Mouse (Mus musculus) limb, embryonic 11.5 days (tissue): ENCODE results near the gene Cntn2. TPM values are rescaled to one million over a fixed set of nuclear protein-coding genes. Genes with fewer than 3 reads are reported as not detected.
A peak's percentile ranks its signal among the peaks of the same experiment; 100 is the strongest.

Experiments
- ATAC-seq: fragments of 200-750 bp; cut with Nextera tagmentation; 2 replicates; pipeline ENCODE4 v1.8.0; 2017; ENCODE audit warnings: low read depth; ENCODE audit not compliant: insufficient number of reproducible peaks, low FRiP score, low TSS enrichment
- DNase-seq: peaks from one replicate; pipeline ENCODE4 v3.0.0-alpha.2; 2015; ENCODE audit warnings: low spot score
- H3K27ac ChIP-seq: fragments of 300-500 bp; sonication (generic); replicated peaks from 2 replicates; pipeline ENCODE4 v1.5.1; 2014; ENCODE audit warnings: low read depth, mild to moderate bottlenecking, low read length
- H3K27me3 ChIP-seq: fragments of 300-500 bp; sonication (generic); 2 replicates; pipeline ENCODE4 v1.6.1; 2014; ENCODE audit warnings: mild to moderate bottlenecking, low read length, mixed read lengths; ENCODE audit not compliant: control insufficient read depth, insufficient read depth
- H3K36me3 ChIP-seq: fragments of 300-500 bp; sonication (generic); 2 replicates; pipeline ENCODE4 v1.6.1; 2014; ENCODE audit warnings: mild to moderate bottlenecking, low read length, moderate library complexity, mixed read lengths; ENCODE audit not compliant: control insufficient read depth, insufficient read depth
- H3K4me1 ChIP-seq: fragments of 300-500 bp; sonication (generic); 2 replicates; pipeline ENCODE4 v1.6.1; 2014; ENCODE audit warnings: low read length, mixed read lengths; ENCODE audit not compliant: control insufficient read depth, insufficient read depth
- H3K4me2 ChIP-seq: fragments of 300-500 bp; sonication (generic); 2 replicates; pipeline ENCODE4 v1.6.1; 2014; ENCODE audit warnings: low read depth, mild to moderate bottlenecking, moderate library complexity; ENCODE audit not compliant: severe bottlenecking
- H3K4me3 ChIP-seq: fragments of 300-500 bp; sonication (generic); 2 replicates; pipeline ENCODE4 v1.5.1; 2014; ENCODE audit warnings: low read depth, low read length
- H3K9ac ChIP-seq: fragments of 300-500 bp; sonication (generic); 2 replicates; pipeline ENCODE4 v1.6.1; 2014; ENCODE audit warnings: mild to moderate bottlenecking, low read length
- H3K9me3 ChIP-seq: fragments of 300-500 bp; sonication (generic); 2 replicates; pipeline ENCODE4 v1.6.1; 2016; ENCODE audit warnings: low read length; ENCODE audit not compliant: control insufficient read depth
- WGBS: fragments of 180-500 bp; shearing (Covaris S2); extraction: QIAGEN DNeasy Blood & Tissue Kit; methylation state at CpG from one replicate; pipeline ENCODE4 v1.1.7; 2014; 5-methylcytosine and 5-hydroxymethylcytosine counted together
- polyA plus RNA-seq: library from polyadenylated mRNA; unstranded; fragments of >200 nt; fragmentation: Nextera tagmentation; extraction: Ambion mirVana; gene quantifications from 2 replicates; pipeline ENCODE4 v1.2.1, GENCODE M21; 2014

Cntn2 gene
- polyA plus RNA-seq, 1 experiment from 2014 or later, result 0.52 TPM

DNA sequence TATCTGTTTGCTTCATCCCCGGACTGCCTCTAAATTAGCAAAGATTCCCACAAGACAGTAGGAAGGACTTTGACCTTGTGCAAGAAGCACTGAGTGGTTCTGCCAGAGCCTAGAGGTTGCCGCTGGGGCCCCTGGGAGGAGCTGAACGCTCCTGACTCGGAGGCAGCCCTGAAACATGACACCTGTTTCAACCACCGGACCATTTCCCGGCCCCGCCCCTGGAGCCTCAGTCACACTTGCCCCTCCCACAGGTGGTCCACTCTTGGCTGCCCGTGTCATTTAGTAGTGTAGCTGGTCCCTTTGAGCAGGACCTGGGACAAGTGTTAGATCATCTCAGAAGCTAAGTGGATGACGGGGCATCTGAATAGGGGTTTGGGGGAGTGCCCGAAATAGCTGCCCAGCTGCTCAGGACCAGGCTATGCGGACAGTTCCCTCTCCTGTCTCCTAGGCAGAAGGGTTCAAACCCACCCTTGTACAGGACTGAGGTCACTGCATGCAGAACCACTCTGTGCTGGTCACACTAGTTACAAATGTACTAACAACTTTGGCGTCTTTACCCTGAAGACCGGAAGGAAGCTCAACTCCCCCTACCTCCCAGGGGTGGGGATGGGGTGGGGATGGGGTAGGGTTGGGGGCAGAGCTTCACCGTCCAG lies 1.8 kb downstream of the Cntn2 start:
- Histone ChIP-seq H3K9me3 (no peaks in the 10 kb centered on the region), H3K4me3 (no peak overlapping the region), H3K27me3 (peaks cover 41% of the 10 kb centered on the region), H3K9ac (no peak overlapping the region), H3K27ac (no peak overlapping the region), H3K36me3 (no peaks in the 10 kb centered on the region), H3K4me1 (peaks cover 15% of the 10 kb centered on the region), H3K4me2 (no peak overlapping the region)
- 5% methylated on average over 14 of the region's 14 CpGs for whole genome bisulfite sequencing
- ATAC-seq (peak; percentile 74), DNase-seq (peak; percentile 86)

DNA sequence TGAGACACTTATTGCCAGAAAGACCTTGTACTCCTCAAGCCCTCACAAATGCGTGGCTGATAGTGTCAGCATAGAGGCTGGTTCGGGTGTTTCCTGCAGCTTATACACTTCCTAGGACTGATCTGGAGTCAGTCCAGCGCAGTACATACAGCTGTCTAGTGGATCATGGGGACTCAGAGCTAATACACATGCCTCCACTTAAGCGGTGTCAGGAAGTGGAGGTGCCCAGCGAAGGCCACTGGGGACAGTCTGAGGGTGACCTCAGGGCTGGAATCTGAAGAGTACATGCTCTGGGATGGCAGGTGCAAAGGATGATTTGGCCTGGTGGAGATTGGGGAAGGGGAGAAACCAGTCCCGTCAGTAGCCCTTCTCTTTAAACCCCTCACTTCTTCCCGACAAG lies 2.4 kb downstream of the Cntn2 start:
- no peak for ATAC-seq
- no peak overlapping the region for H3K4me3 ChIP-seq
- peaks cover 36% of the 10 kb centered on the region for H3K27me3 ChIP-seq

DNA sequence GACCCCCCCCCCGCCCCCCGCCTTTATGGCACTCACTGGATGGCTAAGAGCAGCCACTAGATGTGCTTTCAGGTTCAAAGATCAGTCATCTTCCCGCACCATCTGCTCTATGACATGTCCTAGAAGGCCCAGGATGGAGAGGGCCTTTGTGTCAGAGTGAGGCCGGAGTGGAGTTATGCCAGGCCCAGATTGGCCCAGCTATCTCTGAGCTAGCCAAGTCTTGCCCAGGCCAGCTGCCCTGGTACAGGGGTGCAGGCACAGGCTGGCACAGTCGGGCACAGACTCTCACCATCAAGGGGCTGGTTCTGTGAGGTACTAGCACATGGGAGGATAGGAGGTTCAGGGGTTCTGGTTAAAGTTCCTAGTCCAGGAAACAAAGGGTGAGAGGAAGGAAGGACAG lies 5.3 kb downstream of the Cntn2 start:
- ATAC-seq, result no peak
- 83% methylated on average over 5 of the region's 5 CpGs for WGBS
- H3K4me2 ChIP-seq, result no peak overlapping the region
- no peaks in the 10 kb centered on the region for H3K36me3 ChIP-seq
- no peak for DNase-seq
- H3K27ac ChIP-seq, result no peak overlapping the region
- no peak overlapping the region for H3K4me3 ChIP-seq
- H3K4me1 ChIP-seq, result peaks cover 27% of the 10 kb centered on the region
- no peaks in the 10 kb centered on the region for H3K9me3 ChIP-seq
- H3K9ac ChIP-seq, result no peak overlapping the region
- peaks cover 17% of the 10 kb centered on the region for H3K27me3 ChIP-seq

More for the DNA sequence above, 2.4 kb downstream of the Cntn2 start:
- no peaks in the 10 kb centered on the region for H3K9me3 ChIP-seq
- H3K36me3 ChIP-seq, result no peaks in the 10 kb centered on the region
- no peak overlapping the region for H3K4me2 ChIP-seq
- no peak for DNase-seq
- no peak overlapping the region for H3K9ac ChIP-seq
- peaks cover 15% of the 10 kb centered on the region for H3K4me1 ChIP-seq
- no peak overlapping the region for H3K27ac ChIP-seq
- WGBS, result 59% methylated on average over 7 of the region's 7 CpGs

DNA sequence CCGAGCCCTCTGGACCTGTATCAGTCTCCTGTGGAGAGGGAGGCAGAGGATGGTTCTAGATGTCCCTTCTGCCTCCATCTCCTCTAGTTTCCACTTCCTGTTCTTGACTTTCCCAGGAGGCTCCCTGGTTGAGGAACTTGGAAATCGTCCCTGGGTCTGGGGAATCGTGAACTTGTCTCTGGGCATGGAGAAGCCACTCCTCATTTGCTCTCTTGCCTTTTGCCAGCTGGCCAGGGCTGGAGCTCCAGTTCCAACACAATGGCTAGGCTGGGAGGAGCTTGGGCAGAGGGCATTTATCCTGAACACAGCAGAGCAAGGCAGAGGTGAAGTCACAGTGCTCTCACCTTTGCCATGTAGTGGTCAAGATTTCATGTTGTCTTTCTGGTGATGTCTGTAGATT lies 6.6 kb downstream of the Cntn2 start:
- Histone ChIP-seq H3K9ac (no peak overlapping the region), H3K27me3 (peaks cover 4% of the 10 kb centered on the region)

DNA sequence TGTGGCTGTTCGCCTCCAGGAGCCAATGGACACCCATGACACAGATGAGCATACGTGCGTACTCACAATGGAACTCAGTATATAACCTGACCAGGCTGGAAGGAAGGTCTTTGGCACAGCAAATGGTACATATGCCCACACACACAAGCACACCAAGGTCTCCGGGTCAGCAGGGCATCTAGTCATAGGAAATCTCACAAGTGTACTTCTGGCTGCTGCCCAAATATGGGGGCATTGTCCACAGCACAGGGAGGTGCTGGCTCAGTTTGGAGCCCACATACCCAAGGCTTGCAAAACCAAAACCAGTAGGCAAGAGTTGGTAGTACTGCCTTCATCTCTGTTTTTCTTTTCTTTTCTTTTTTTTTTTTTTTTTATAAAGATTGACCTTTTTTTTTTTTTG lies 7.5 kb downstream of the Cntn2 start:
- 0 out of 2 replicates have a peak, but pooled peaks cover 4% of the 10 kb centered on the region for H3K27me3 ChIP-seq
- peaks cover 18% of the 10 kb centered on the region for H3K4me1 ChIP-seq
- no peak overlapping the region for H3K4me3 ChIP-seq
- DNase-seq (no peak), ATAC-seq (no peak)
- H3K27ac ChIP-seq, result no peak overlapping the region
- H3K4me2 ChIP-seq, result no peak overlapping the region
- H3K9me3 ChIP-seq, result no peaks in the 10 kb centered on the region
- H3K9ac ChIP-seq, result no peak overlapping the region
- WGBS, result 89% methylated on average over 4 of the region's 4 CpGs
- H3K36me3 ChIP-seq, result no peaks in the 10 kb centered on the region

More for the DNA sequence above, 6.6 kb downstream of the Cntn2 start:
- H3K27ac ChIP-seq, result no peak overlapping the region
- H3K4me3 ChIP-seq, result no peak overlapping the region
- peaks cover 19% of the 10 kb centered on the region for H3K4me1 ChIP-seq
- ATAC-seq (no peak), DNase-seq (no peak)
- H3K9me3 ChIP-seq, result no peaks in the 10 kb centered on the region
- H3K36me3 ChIP-seq, result no peaks in the 10 kb centered on the region
- no peak overlapping the region for H3K4me2 ChIP-seq
- WGBS, result 74% methylated on average over 3 of the region's 3 CpGs

DNA sequence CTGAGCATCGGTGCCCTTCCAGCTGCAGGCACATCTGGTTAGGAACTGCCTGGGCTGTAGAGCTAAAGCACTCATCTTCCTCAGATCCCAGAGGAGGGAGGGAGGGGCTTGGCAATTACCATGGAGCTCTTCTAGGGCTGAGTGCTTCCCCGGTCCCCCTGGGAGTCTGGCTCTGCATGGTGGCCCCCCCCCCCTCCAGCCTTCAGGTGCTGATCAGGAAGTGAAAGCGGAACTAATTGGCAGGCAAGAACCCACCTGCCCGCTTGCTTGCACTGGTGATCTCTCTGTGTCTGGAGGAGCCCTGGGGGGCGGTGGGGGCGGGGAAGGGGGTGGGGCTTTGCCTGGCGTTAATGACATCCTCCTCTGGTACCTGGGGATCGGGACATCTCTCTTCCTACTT lies 9.2 kb downstream of the Cntn2 start:
- no peak overlapping the region for H3K4me2 ChIP-seq
- no peak overlapping the region for H3K27ac ChIP-seq
- peaks cover 23% of the 10 kb centered on the region for H3K4me1 ChIP-seq
- no peaks in the 10 kb centered on the region for H3K36me3 ChIP-seq
- DNase-seq, result no peak
- no peak overlapping the region for H3K9ac ChIP-seq
- WGBS, result under 1% methylated on average over 8 of the region's 8 CpGs
- 0 out of 2 replicates have a peak, but pooled peaks cover 4% of the 10 kb centered on the region for H3K27me3 ChIP-seq
- no peaks in the 10 kb centered on the region for H3K9me3 ChIP-seq
- no peak for ATAC-seq
- H3K4me3 ChIP-seq, result no peak overlapping the region

DNA sequence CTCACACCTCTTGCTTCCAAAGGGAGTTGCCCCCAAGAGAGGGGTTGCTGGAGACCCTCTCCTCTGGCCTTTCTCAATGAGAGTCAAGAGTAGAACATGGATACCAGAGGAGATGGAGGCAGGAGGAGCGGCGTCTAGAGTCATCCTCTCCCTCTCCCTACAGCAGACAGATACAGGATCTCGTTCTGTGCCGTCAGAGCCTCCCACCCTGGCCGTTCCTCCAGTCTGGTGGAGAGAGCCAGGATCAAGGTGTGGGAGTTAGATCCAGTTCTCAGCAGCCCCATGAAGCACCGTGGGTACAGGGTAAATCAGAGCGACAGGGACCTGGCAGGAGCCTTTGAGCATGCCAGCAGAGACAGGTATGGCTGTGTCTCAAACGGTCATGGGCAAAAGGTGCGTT lies 10.5 kb downstream of the Cntn2 start:
- no peak overlapping the region for H3K9ac ChIP-seq
- no peaks in the 10 kb centered on the region for H3K9me3 ChIP-seq
- H3K4me2 ChIP-seq, result no peak overlapping the region
- H3K27me3 ChIP-seq, result 0 out of 2 replicates have a peak, but pooled peaks cover 4% of the 10 kb centered on the region
- WGBS, result 62% methylated on average over 9 of the region's 9 CpGs
- H3K36me3 ChIP-seq, result no peaks in the 10 kb centered on the region
- DNase-seq (no peak), ATAC-seq (no peak)
- H3K4me3 ChIP-seq, result no peak overlapping the region
- peaks cover 23% of the 10 kb centered on the region for H3K4me1 ChIP-seq
- no peak overlapping the region for H3K27ac ChIP-seq

DNA sequence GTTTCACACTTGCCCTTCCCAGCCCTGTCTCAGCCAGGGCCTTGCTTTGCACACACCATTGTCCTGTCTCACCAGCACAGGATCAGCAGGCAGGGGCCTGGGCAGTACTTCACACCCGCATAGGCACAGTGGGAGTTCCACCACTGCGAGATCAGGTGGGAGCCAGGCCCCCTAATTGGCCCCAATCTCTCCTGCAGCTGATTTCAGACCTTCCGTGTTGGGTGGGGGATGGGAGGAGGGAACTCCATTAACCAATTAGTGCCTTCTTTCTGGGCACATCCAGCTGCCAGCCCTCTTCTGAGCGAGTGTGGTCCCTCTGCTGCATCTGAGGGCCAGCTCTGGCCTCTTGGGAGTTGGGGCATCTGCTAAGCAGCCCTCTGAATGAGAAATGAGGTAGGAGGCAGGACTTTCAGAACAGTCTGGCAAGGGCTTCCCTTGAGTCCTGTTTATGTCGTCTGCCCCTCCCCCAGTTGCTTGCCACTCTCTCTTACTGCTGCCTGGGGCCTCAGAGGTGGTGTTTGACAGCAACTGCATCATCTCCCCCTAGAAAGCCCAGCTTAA lies 12.3 kb downstream of the Cntn2 start:
- Histone ChIP-seq H3K36me3 (no peaks in the 10 kb centered on the region), H3K4me3 (no peak overlapping the region), H3K4me1 (peaks cover 23% of the 10 kb centered on the region), H3K4me2 (peak overlapping the region; percentile 30; the same call in 1 of the 2 replicates), H3K27ac (peak overlapping the region; percentile 16; the same call in 1 of the 2 replicates), H3K27me3 (0 out of 2 replicates have a peak, but pooled peaks cover 4% of the 10 kb centered on the region), H3K9me3 (no peaks in the 10 kb centered on the region), H3K9ac (no peak overlapping the region)
- 1% methylated on average over 5 of the region's 5 CpGs for WGBS
- DNase-seq (peak; percentile 61), ATAC-seq (no peak)
